19 mouse cellular contexts compared by ENCODE assay signal in genomic region chr1:156970641-156971040, GRCm38 (mm10). TPM values are rescaled to one million over a fixed set of nuclear protein-coding genes. Genes with fewer than 3 reads are reported as not detected.
DNase-seq lines count a peak whose midpoint lies in the region; ATAC-seq and TF ChIP-seq lines count a peak whose summit lies in the region.
"Had no signal": no experiment of that assay in that cellular context is flagged by ENCODE, and none has a peak within 500 bp of the region (broad histone marks: within the 10 kb centered on the region; RNA-seq: fewer than 3 reads in every experiment).

No protein-coding gene starts in this region.

- H3K4me3 ChIP-seq in kidney, postnatal 0 days (replicated peaks; ENCODE audit: low read depth, low read length), result no peak overlapping the region
- no peak overlapping the region for H3K4me3 ChIP-seq in kidney, adult 2 months (ENCODE audit: insufficient read depth, low read depth, low read length)
- no peak overlapping the region for H3K4me3 ChIP-seq in lung, embryonic 14.5 days (ENCODE audit: low read depth, low read length)
- H3K4me3 ChIP-seq: embryonic facial prominence, embryonic 12.5 days; forebrain, embryonic 12.5 days; heart, embryonic 13.5 days; hindbrain, embryonic 15.5 days had no signal

- no peak for TF ChIP-seq POLR2A in kidney, adult 2 months (IDR thresholded peaks at IDR 0.05; ENCODE audit: low read depth, low read length)

- no peaks in the 10 kb centered on the region for H3K4me1 ChIP-seq in kidney, postnatal 0 days (replicated peaks; ENCODE audit: insufficient read depth, low read length)
- no peaks in the 10 kb centered on the region for H3K4me1 ChIP-seq in kidney, adult 2 months (ENCODE audit: control insufficient read depth, insufficient read depth, low read length)
- H3K4me1 ChIP-seq in lung, embryonic 14.5 days (ENCODE audit: insufficient read depth), result no peaks in the 10 kb centered on the region
- H3K4me1 ChIP-seq: embryonic facial prominence, embryonic 12.5 days; forebrain, embryonic 12.5 days; hindbrain, embryonic 15.5 days had no signal

- H3K27ac ChIP-seq in kidney, postnatal 0 days, result no peak overlapping the region
- H3K27ac ChIP-seq in kidney, adult 2 months (ENCODE audit: insufficient read depth, low read depth, low read length), result no peak overlapping the region
- H3K27ac ChIP-seq in lung, embryonic 14.5 days (ENCODE audit: low read depth), result 0 out of 2 replicates have a peak overlapping the region, but pooled peaks have one; percentile 36
- H3K27ac ChIP-seq: embryonic facial prominence, embryonic 12.5 days; forebrain, embryonic 12.5 days; heart, embryonic 13.5 days; hindbrain, embryonic 15.5 days had no signal

- DNase-seq in kidney, postnatal 0 days (ENCODE audit: low spot score), result peak; percentile 90
- DNase-seq in kidney, adult 2 months, result no peak
- peak; percentile 77 for DNase-seq in lung, embryonic 14.5 days
- no peak for DNase-seq in lung, postnatal 4 days
- peak; percentile 20 for DNase-seq in Muller cell, postnatal 12 days (ENCODE audit: inconsistent ontology term)
- DNase-seq in forelimb bud, embryonic 11.5 days (ENCODE audit: low read depth, low spot score), result peak; percentile 24
- DNase-seq in adrenal gland, postnatal 14 days, result no peak
- DNase-seq: adrenal gland, adult 8-10 months; cerebellum, adult 11 months; cerebellum, adult 8-10 months; cerebellum, postnatal 14 days; embryo, embryonic 11 days; gastrocnemius, postnatal 14 days; heart, postnatal 36 days had no signal

- ATAC-seq in kidney, postnatal 0 days (replicated peaks; ENCODE audit: low FRiP score, low read depth), result no peak; the same call in 1 of the 2 replicates
- peak; percentile 76 for ATAC-seq in lung, embryonic 14.5 days (ENCODE audit: insufficient read depth)
- ATAC-seq: forebrain, embryonic 16.5 days had no signal

- H3K36me3 ChIP-seq in kidney, postnatal 0 days (ENCODE audit: insufficient read depth, low read length), result no peaks in the 10 kb centered on the region
- H3K36me3 ChIP-seq in kidney, adult 2 months (ENCODE audit: control insufficient read depth, insufficient read depth, low read length), result no peaks in the 10 kb centered on the region
- no peaks in the 10 kb centered on the region for H3K36me3 ChIP-seq in lung, embryonic 14.5 days (ENCODE audit: insufficient read depth)
- H3K36me3 ChIP-seq: embryonic facial prominence, embryonic 12.5 days; forebrain, embryonic 12.5 days; heart, embryonic 13.5 days; hindbrain, embryonic 15.5 days had no signal

- no peaks in the 10 kb centered on the region for H3K9me3 ChIP-seq in kidney, postnatal 0 days (replicated peaks; ENCODE audit: low read length)
- no peaks in the 10 kb centered on the region for H3K9me3 ChIP-seq in lung, embryonic 14.5 days (ENCODE audit: low read depth, low read length)
- H3K9me3 ChIP-seq: embryonic facial prominence, embryonic 12.5 days; forebrain, embryonic 12.5 days; heart, embryonic 13.5 days; hindbrain, embryonic 15.5 days had no signal

- H3K27me3 ChIP-seq in kidney, postnatal 0 days (ENCODE audit: insufficient read depth, low read length), result no peaks in the 10 kb centered on the region
- no peaks in the 10 kb centered on the region for H3K27me3 ChIP-seq in kidney, adult 2 months (replicated peaks; ENCODE audit: control insufficient read depth, insufficient read depth, low read length)
- no peaks in the 10 kb centered on the region for H3K27me3 ChIP-seq in lung, embryonic 14.5 days (ENCODE audit: insufficient read depth, low read length)
- H3K27me3 ChIP-seq: embryonic facial prominence, embryonic 12.5 days; forebrain, embryonic 12.5 days; heart, embryonic 13.5 days; hindbrain, embryonic 15.5 days had no signal

- no peak overlapping the region for H3K9ac ChIP-seq in kidney, postnatal 0 days (ENCODE audit: low read depth, low read length)
- no peak overlapping the region for H3K9ac ChIP-seq in lung, embryonic 14.5 days
- H3K9ac ChIP-seq: embryonic facial prominence, embryonic 12.5 days; forebrain, embryonic 12.5 days; heart, embryonic 13.5 days; hindbrain, embryonic 15.5 days had no signal

- WGBS in kidney, postnatal 0 days, result 38% methylated on average over 6 of the region's 6 CpGs
- 59% methylated on average over 6 of the region's 6 CpGs for WGBS in kidney, adult 2 months
- whole genome bisulfite sequencing in lung, embryonic 14.5 days, result 45% methylated on average over 6 of the region's 6 CpGs

- TF ChIP-seq CTCF in kidney, postnatal 0 days (IDR thresholded peaks at IDR 0.05; ENCODE audit: low read depth), result no peak
- no peak for TF ChIP-seq CTCF in kidney, adult 2 months (conservative IDR thresholded peaks at IDR 0.05; ENCODE audit: insufficient read depth, insufficient read length, low read depth, low read length)
- TF ChIP-seq CTCF in lung, embryonic 14.5 days (IDR thresholded peaks at IDR 0.05; ENCODE audit: low read depth), result no peak

- H3K4me2 ChIP-seq in kidney, postnatal 0 days (ENCODE audit: low read length), result no peak overlapping the region
- H3K4me2 ChIP-seq in lung, embryonic 14.5 days, result no peak overlapping the region
- H3K4me2 ChIP-seq: embryonic facial prominence, embryonic 12.5 days; forebrain, embryonic 12.5 days; heart, embryonic 13.5 days; hindbrain, embryonic 15.5 days had no signal

RNA-seq across cellular contexts. Expression of gene Ralgps2, which starts 31.2 kb away (rescaled TPM):
- 47.2 and 53.2 TPM in 2 replicates for polyA plus RNA-seq in kidney, postnatal 0 days (2015; fragmentation: Nextera tagmentation; extraction: Ambion mirVana)
- 4.5 and 5.9 TPM in 2 replicates for polyA plus RNA-seq in kidney, adult 2 months (2012; rRNA removed)
- polyA plus RNA-seq in lung, embryonic 14.5 days (2014; fragmentation: Nextera tagmentation; extraction: Ambion mirVana), result 70.6 and 71.6 TPM in 2 replicates
- total RNA-seq in adrenal gland, postnatal 14 days (2021), result 28.6 and 30.3 TPM in 2 replicates

Comparison
In these comparisons a context has a peak if more than half of its experiments do, and no peak if none do; other contexts are left out.
1. DNase-seq: peak in kidney, postnatal 0 days (single experiment), lung, embryonic 14.5 days (single experiment), Muller cell, postnatal 12 days (single experiment) and forelimb bud, embryonic 11.5 days (single experiment); none in kidney, adult 2 months (single experiment), lung, postnatal 4 days (0 of 2) and adrenal gland, postnatal 14 days (single experiment).